Mouse (Mus musculus) embryonic facial prominence, embryonic 11.5 days (tissue): Measurements from ENCODE around the gene Fgfr2. TPM values are rescaled to one million over a fixed set of nuclear protein-coding genes. Genes with fewer than 3 reads are reported as not detected.

ENCODE experiments used
- ATAC-seq: fragments of 200-750 bp; cut with Nextera tagmentation; replicated peaks from 2 replicates; pipeline ENCODE4 v1.8.0; 2017; ENCODE audit warnings: low read depth; ENCODE audit not compliant: insufficient number of reproducible peaks, low FRiP score, low TSS enrichment
- DNase-seq: peaks from one replicate; pipeline ENCODE4 v3.0.0-alpha.2; 2015; ENCODE audit warnings: low spot score
- H3K27ac ChIP-seq: fragments of 300-500 bp; sonication (generic); replicated peaks from 2 replicates; pipeline ENCODE4 v1.5.1; 2014; ENCODE audit warnings: mild to moderate bottlenecking, low read depth, low read length, control low read depth
- H3K27me3 ChIP-seq: fragments of 300-500 bp; sonication (generic); 2 replicates; pipeline ENCODE4 v1.6.1; 2014; ENCODE audit warnings: mild to moderate bottlenecking, low read length, moderate library complexity, mixed read lengths; ENCODE audit not compliant: control insufficient read depth, insufficient read depth
- H3K36me3 ChIP-seq: fragments of 300-500 bp; sonication (generic); replicated peaks from 2 replicates; pipeline ENCODE4 v1.6.1; 2014; ENCODE audit warnings: low read depth, mild to moderate bottlenecking, low read length, moderate library complexity, mixed read lengths; ENCODE audit not compliant: control insufficient read depth, insufficient read depth
- H3K4me1 ChIP-seq: fragments of 300-500 bp; sonication (generic); 2 replicates; pipeline ENCODE4 v1.6.1; 2014; ENCODE audit warnings: low read length, mixed read lengths; ENCODE audit not compliant: control insufficient read depth, insufficient read depth
- H3K4me2 ChIP-seq: fragments of 300-500 bp; sonication (generic); 2 replicates; pipeline ENCODE4 v1.6.1; 2014; ENCODE audit warnings: low read depth, mild to moderate bottlenecking, control low read depth, low read length, moderate library complexity
- H3K4me3 ChIP-seq: fragments of 300-500 bp; sonication (generic); 2 replicates; pipeline ENCODE4 v1.5.1; 2014; ENCODE audit warnings: low read depth, low read length, control low read depth
- H3K9ac ChIP-seq: fragments of 300-500 bp; sonication (generic); replicated peaks from 2 replicates; pipeline ENCODE4 v1.6.1; 2014; ENCODE audit warnings: mild to moderate bottlenecking, control low read depth, low read length
- H3K9me3 ChIP-seq: fragments of 300-500 bp; sonication (generic); replicated peaks from 2 replicates; pipeline ENCODE4 v1.6.1; 2016; ENCODE audit warnings: mild to moderate bottlenecking, low read length, inconsistent platforms, mixed read lengths; ENCODE audit not compliant: control insufficient read depth
- WGBS: fragments of 180-500 bp; shearing (Covaris S2); extraction: QIAGEN DNeasy Blood & Tissue Kit; methylation state at CpG from one replicate; pipeline ENCODE4 v1.1.7; 2014; 5-methylcytosine and 5-hydroxymethylcytosine counted together
- polyA plus RNA-seq: library from polyadenylated mRNA; unstranded; fragments of >200 nt; fragmentation: Nextera tagmentation; extraction: Ambion mirVana; gene quantifications from 2 replicates; pipeline ENCODE4 v1.2.1, GENCODE M21; 2014

The Fgfr2 gene
- polyA plus RNA-seq, 1 experiment from 2014 or later = 75.6 TPM

- Histone ChIP-seq H3K36me3 (no peaks in the 10 kb centered on the region), H3K9ac (no peak overlapping the region), H3K27ac (no peak overlapping the region), H3K27me3 (no peaks in the 10 kb centered on the region), H3K4me2 (no peak overlapping the region), H3K4me1 (no peaks in the 10 kb centered on the region), H3K9me3 (no peaks in the 10 kb centered on the region), H3K4me3 (no peak overlapping the region)
- DNase-seq (no peak), ATAC-seq (no peak)
- whole genome bisulfite sequencing = 61% methylated on average over 4 of the region's 4 CpGs
Measured at GRCm38 (mm10) chr7:130335440-130336051, 2787.6 kb downstream of the Fgfr2 start.

DNA sequence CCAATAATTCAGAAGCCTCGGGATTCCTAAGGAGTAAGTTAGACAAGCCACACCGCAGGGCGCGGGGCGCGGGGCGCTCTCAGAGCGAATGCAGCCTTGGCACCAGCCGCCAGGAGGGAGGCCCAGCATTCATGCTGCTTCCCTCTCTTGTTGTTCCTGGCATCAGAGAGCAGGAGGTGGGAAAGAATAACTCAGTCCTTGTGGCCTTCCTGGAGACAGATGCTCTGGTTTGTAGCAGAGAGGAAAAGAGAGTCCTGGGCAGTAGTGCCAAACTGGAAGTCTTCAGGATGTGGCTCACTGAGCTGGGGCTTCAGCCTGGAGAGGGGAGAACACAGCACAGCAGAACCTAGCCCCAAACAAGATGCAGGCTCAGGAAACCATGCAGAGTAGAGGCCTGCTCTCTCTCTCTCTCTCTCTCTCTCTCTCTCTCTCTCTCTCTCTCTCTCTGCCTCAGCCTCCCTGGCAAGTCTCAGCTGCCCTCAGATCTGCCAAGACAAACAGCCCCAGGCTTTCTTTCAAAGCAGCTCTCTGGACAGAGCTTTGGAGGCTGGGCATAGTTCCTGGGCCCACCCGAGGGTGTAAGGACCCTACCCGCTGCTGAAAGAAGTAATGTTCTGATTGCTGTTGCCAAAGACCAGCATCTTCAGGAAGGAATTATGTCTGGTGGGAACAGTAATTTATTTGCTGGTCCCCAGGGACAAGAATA lies 2790.5 kb downstream of the Fgfr2 start:
- H3K27ac ChIP-seq = no peak overlapping the region
- DNase-seq (no peak), ATAC-seq (no peak)
- H3K4me3 ChIP-seq = no peak overlapping the region
- peaks cover 2% of the 10 kb centered on the region; the same call in 1 of the 2 replicates for H3K27me3 ChIP-seq
- 91% methylated on average over 11 of the region's 11 CpGs for WGBS
- H3K9ac ChIP-seq = no peak overlapping the region
- H3K36me3 ChIP-seq = no peaks in the 10 kb centered on the region
- peaks cover 3% of the 10 kb centered on the region; the same call in 1 of the 2 replicates for H3K4me1 ChIP-seq
- no peaks in the 10 kb centered on the region for H3K9me3 ChIP-seq
- no peak overlapping the region for H3K4me2 ChIP-seq

- H3K9me3 ChIP-seq = no peaks in the 10 kb centered on the region
- peaks cover 6% of the 10 kb centered on the region; the same call in 1 of the 2 replicates for H3K4me1 ChIP-seq
- ATAC-seq (no peak), DNase-seq (peak; percentile 49)
- H3K27ac ChIP-seq = 0 out of 2 replicates have a peak overlapping the region, but pooled peaks have one; percentile 8
- no peak overlapping the region for H3K9ac ChIP-seq
- peaks cover 2% of the 10 kb centered on the region; the same call in 1 of the 2 replicates for H3K27me3 ChIP-seq
- H3K36me3 ChIP-seq = no peaks in the 10 kb centered on the region
- H3K4me3 ChIP-seq = no peak overlapping the region
- H3K4me2 ChIP-seq = peak overlapping the region; percentile 23; the same call in 1 of the 2 replicates
- 10% methylated on average over 15 of the region's 15 CpGs for WGBS
Measured at GRCm38 (mm10) chr7:130327603-130328365, 2795.4 kb downstream of the Fgfr2 start.

DNA sequence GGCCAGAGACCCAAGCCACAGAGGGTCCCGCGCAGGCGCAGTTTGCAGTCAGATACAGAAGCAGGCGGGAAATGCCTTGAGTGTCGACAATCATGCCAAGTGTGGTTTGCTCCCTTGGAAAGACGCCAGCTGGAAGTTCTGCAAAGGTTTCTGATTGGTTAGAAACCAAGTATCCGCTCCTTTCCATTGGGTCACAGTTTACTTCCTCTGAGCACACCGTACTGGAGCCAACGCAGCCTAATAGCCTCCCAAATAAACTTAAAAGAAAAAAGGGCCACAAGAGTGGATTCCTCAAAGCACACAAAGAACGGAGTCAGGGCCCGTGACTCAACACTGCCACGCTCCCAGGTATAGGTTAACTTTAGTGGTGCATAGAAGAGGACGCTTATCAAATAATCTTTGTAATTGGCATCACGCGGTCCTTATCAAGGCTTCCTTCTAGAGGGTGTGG lies 2797.1 kb downstream of the Fgfr2 start:
- no peak overlapping the region for H3K4me3 ChIP-seq
- no peak overlapping the region for H3K27ac ChIP-seq
- ATAC-seq (no peak), DNase-seq (no peak)
- peaks cover 2% of the 10 kb centered on the region; the same call in 1 of the 2 replicates for H3K27me3 ChIP-seq
- H3K36me3 ChIP-seq = no peaks in the 10 kb centered on the region
- no peak overlapping the region for H3K9ac ChIP-seq
- peaks cover 6% of the 10 kb centered on the region; the same call in 1 of the 2 replicates for H3K4me1 ChIP-seq
- 87% methylated on average over 15 of the region's 15 CpGs for WGBS
- no peak overlapping the region for H3K4me2 ChIP-seq
- H3K9me3 ChIP-seq = no peaks in the 10 kb centered on the region

- ATAC-seq (peak; percentile 57; the same call in 1 of the 2 replicates), DNase-seq (peak; percentile 41)
- H3K36me3 ChIP-seq = no peaks in the 10 kb centered on the region
- 60% methylated on average over 14 of the region's 14 CpGs for WGBS
- no peak overlapping the region for H3K9ac ChIP-seq
- no peak overlapping the region for H3K4me3 ChIP-seq
- H3K4me1 ChIP-seq = peaks cover 10% of the 10 kb centered on the region
- H3K27ac ChIP-seq = no peak overlapping the region
- H3K27me3 ChIP-seq = peaks cover 2% of the 10 kb centered on the region; the same call in 1 of the 2 replicates
- no peak overlapping the region for H3K4me2 ChIP-seq
- no peaks in the 10 kb centered on the region for H3K9me3 ChIP-seq
Measured at GRCm38 (mm10) chr7:130324716-130325401, 2798.3 kb downstream of the Fgfr2 start.

DNA sequence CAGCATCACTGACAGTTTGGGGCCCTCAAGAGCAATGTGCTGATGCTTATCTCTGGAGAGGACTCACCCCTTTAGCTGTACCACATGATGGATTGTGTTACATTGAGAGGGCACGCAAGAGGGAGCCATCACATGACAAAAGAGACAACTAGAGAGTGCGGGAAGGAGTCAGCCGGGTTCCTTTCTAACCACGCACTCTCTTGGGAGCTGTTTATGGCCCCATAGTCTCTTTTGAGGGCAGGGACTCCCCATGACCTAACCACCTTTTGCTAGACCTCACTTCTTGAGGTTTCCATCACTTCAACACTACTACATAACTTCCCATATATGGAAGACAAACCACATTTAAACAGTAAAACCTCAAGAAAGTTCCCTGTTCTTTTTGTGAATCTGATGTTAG lies 2799.4 kb downstream of the Fgfr2 start:
- no peak for ATAC-seq
- DNase-seq = no peak
- Histone ChIP-seq H3K4me1 (peaks cover 11% of the 10 kb centered on the region), H3K36me3 (no peaks in the 10 kb centered on the region), H3K4me2 (no peak overlapping the region), H3K9ac (no peak overlapping the region), H3K27me3 (peaks cover 2% of the 10 kb centered on the region; the same call in 1 of the 2 replicates), H3K4me3 (no peak overlapping the region), H3K9me3 (no peaks in the 10 kb centered on the region), H3K27ac (no peak overlapping the region)
- WGBS = 94% methylated on average over 4 of the region's 4 CpGs

DNA sequence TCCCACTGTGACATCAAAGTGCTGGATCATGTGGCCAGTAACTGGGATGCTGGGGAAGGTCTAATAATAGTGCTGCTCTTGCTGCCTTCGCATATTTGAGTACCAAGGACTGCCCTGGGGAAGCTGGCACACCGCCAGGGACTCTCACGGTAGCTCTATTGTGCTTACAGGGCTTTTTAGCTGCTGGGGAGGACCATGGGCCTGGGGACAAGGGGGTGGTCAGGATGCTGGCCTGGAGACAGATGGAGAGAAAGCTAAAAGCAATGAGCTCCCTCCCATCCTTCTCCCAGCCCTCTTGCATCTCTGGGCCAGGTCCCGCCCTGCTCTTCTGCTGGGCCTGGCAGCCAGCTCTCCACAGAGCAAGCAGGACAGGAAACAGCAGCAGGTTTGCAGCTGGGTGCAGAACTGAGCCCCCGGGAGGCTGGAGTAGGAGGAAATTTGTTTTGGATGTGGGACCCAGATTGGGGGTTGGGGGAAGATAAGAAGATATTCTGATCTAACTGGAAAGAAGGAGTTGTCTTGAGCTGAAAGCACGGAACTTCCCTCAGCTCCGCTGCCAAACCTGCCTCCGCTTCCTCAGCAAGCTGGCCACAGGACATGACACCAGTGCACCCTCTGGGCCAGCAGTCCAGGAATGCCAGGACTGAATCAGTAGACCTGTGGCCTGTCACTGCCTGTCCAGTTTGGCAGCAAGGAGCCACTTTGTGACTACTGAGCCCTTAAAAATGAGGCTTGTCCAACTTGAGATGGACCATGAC lies 2803.2 kb downstream of the Fgfr2 start:
- no peaks in the 10 kb centered on the region for H3K9me3 ChIP-seq
- H3K27me3 ChIP-seq = no peaks in the 10 kb centered on the region
- no peak overlapping the region; the same call in 1 of the 2 replicates for H3K4me2 ChIP-seq
- ATAC-seq = peak; percentile 72
- peak overlapping the region; percentile 28 for H3K9ac ChIP-seq
- no peak overlapping the region for H3K4me3 ChIP-seq
- H3K4me1 ChIP-seq = peaks cover 5% of the 10 kb centered on the region
- no peaks in the 10 kb centered on the region for H3K36me3 ChIP-seq
- WGBS = 48% methylated on average over 8 of the region's 8 CpGs
- H3K27ac ChIP-seq = no peak overlapping the region
- DNase-seq = peak; percentile 56
